Mouse (Mus musculus) spleen, adult 2 months (tissue): ENCODE results near the gene Gng2. TPM values are rescaled to one million over a fixed set of nuclear protein-coding genes. Genes with fewer than 3 reads are reported as not detected.

ENCODE experiments used
- DNase-seq, 2 experiments: peaks; one replicate each; pipeline versions ENCODE4 v3.0.0 to v3.0.0-alpha.2; 2012 to 2021; ENCODE audit warnings: low spot score in 2 of 2, low read depth in 1 of 2
- H3K27ac ChIP-seq: fragments of 200-500 bp; 2 replicates; pipeline ENCODE4 v1.5.1; 2012; ENCODE audit warnings: low read length, inconsistent platforms; ENCODE audit not compliant: insufficient read depth
- H3K27me3 ChIP-seq: fragments of 200-500 bp; 2 replicates; pipeline ENCODE4 v1.6.1; 2012; ENCODE audit warnings: mild to moderate bottlenecking, moderate library complexity, low read length, inconsistent platforms; ENCODE audit not compliant: control insufficient read depth, insufficient read depth
- H3K36me3 ChIP-seq: fragments of 200-500 bp; 2 replicates; pipeline ENCODE4 v1.6.1; 2012; ENCODE audit warnings: mild to moderate bottlenecking, low read length, inconsistent platforms; ENCODE audit not compliant: control insufficient read depth, insufficient read depth
- H3K4me1 ChIP-seq: fragments of 200-500 bp; 2 replicates; pipeline ENCODE4 v1.6.1; 2011; ENCODE audit warnings: inconsistent platforms; ENCODE audit not compliant: control insufficient read depth, insufficient read depth, insufficient read length
- H3K4me3 ChIP-seq: fragments of 200-500 bp; 2 replicates; pipeline ENCODE4 v1.5.1; 2011; ENCODE audit warnings: mild to moderate bottlenecking, inconsistent platforms; ENCODE audit not compliant: insufficient read depth, insufficient read length; ENCODE audit errors: extremely low read depth
- CTCF ChIP-seq: fragments of 200-500 bp; IDR thresholded peaks from 2 replicates; pipeline ENCODE4 v1.5.1; 2011; ENCODE audit warnings: mild to moderate bottlenecking, inconsistent platforms; ENCODE audit not compliant: insufficient read depth, insufficient read length, insufficient replicate concordance; ENCODE audit errors: extremely low read depth
- POLR2A ChIP-seq: fragments of 200-500 bp; IDR thresholded peaks from 2 replicates; pipeline ENCODE4 v1.6.1; 2011; ENCODE audit warnings: low read depth, low read length, inconsistent platforms
- WGBS: fragments of 180-500 bp; shearing (Covaris S2); methylation state at CpG from one replicate; pipeline ENCODE4 v1.1.7; 2018; 5-methylcytosine and 5-hydroxymethylcytosine counted together
- polyA plus RNA-seq: library from polyadenylated mRNA; depleted of rRNA; stranded (reverse); fragments of >200 nt; gene quantifications from 2 replicates; pipeline ENCODE4 v1.2.3, GENCODE M21; 2012

Gene Gng2
- polyA plus RNA-seq, 1 experiment, result 25.1 TPM

DNA sequence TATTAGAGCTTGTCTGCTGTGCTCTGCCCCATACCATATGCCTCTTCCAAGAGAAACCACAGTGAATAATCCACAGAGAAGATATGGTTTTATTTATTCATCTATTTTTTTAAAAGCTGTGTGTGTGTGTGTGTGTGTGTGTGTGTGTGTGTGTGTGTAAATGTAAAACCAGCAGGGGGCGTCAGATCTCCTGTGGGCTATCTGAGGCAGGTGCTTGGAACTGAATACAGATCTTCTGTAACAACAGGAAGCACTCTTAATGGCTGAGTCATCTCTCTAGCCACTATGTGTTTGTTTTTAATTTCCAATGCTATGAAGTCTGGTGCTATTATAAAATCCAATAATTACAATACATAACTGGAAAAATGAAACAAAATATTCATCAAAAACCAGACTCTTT lies 37.4 kb downstream of the Gng2 start:
- Histone ChIP-seq H3K4me1 (no peaks in the 10 kb centered on the region), H3K27ac (no peak overlapping the region), H3K36me3 (no peaks in the 10 kb centered on the region; the same call in 1 of the 2 replicates), H3K4me3 (no peak overlapping the region), H3K27me3 (no peaks in the 10 kb centered on the region)
- WGBS, result 82% methylated on average over 1 of the region's 1 CpGs
- no peak for DNase-seq
- TF ChIP-seq POLR2A (no peak), CTCF (no peak)

DNA sequence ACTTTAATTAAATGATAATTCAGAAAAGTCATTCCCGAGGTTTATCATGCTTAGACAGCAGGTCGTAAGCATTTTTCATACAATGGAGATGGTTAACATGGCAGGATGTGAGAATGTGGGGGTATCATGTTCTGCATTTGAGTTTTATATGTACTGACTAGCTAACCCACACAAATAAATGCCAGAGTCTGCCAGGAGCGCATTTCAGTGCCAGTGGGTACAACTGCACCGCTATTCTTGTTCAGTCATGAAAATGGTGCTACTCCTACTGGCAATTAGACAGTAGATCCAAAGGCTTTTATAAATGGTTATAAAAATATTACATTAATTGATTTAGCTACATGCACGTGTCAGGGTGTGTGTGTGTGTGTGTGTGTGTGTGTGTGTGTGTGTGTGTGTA lies 38.9 kb downstream of the Gng2 start:
- Histone ChIP-seq H3K4me1 (no peaks in the 10 kb centered on the region), H3K36me3 (no peaks in the 10 kb centered on the region; the same call in 1 of the 2 replicates), H3K27me3 (no peaks in the 10 kb centered on the region), H3K4me3 (no peak overlapping the region), H3K27ac (no peak overlapping the region)
- DNase-seq, result no peak
- TF ChIP-seq POLR2A (no peak), CTCF (no peak)
- whole genome bisulfite sequencing, result 91% methylated on average over 5 of the region's 5 CpGs

DNA sequence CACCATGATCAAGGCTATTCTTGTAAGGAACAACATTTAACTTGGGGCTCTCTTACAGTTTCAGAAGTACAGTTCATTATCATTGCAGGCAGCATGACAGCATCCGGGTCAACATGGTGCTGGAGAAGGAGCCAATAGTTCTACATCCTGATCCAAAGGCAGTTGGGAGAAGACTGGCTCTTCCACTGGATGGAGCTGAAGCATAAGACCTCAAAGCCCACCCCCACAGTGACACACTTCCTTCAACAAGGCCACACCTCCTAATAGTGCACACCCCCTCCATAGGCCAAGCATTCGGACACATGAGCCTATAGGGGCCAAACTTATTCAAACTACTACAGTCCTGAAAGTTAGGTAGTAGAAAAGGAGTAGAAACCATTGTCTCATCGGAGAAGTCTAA lies 42.3 kb downstream of the Gng2 start:
- DNase-seq, result no peak
- H3K27ac ChIP-seq, result no peak overlapping the region
- no peaks in the 10 kb centered on the region for H3K4me1 ChIP-seq
- WGBS, result 88% methylated on average over 3 of the region's 3 CpGs
- H3K4me3 ChIP-seq, result no peak overlapping the region
- peaks cover 2% of the 10 kb centered on the region for H3K36me3 ChIP-seq
- TF ChIP-seq CTCF, result no peak
- no peak for TF ChIP-seq POLR2A
- no peaks in the 10 kb centered on the region for H3K27me3 ChIP-seq

DNA sequence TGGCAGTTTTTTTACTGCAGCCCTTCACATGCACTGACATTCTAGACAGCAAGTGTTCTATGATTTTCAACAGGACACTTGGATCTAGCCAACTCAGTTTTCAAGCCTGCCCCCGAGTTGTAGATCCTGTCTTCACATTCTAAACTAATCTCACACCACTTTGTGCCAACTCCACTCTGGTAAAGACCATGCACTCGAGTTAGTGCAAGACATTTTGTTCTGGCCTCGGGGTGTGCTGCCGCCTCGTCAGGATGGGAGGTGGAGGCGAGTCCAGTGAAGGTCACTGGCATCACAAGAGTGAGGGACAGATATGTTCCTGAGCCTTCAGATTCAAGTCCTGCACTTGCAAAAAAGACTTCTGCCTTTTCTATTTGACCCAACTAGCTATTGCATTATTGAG lies 44.1 kb downstream of the Gng2 start:
- TF ChIP-seq CTCF (no peak), POLR2A (no peak)
- Histone ChIP-seq H3K27ac (no peak overlapping the region), H3K27me3 (no peaks in the 10 kb centered on the region), H3K4me1 (no peaks in the 10 kb centered on the region), H3K36me3 (peaks cover 3% of the 10 kb centered on the region), H3K4me3 (no peak overlapping the region)
- DNase-seq, result no peak
- WGBS, result 92% methylated on average over 6 of the region's 6 CpGs

DNA sequence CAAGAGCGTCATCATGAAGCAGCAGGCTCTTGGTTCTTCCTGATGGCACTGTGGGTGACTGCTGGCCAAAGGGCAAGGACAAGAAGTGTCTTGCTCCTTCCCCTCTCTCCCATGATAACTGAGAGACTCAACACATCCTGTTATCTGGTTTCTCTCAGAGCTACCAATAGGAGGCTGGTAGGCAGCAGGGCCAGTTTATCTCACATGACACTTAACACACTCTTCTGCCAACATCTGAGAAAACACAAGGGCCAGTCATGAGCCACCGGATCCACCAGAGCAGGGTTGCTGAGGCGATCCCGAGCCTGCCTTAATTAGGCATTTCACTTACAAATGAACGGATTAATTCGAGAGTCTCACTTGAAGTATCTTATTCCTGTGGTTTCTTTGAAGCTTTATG lies 49.5 kb downstream of the Gng2 start:
- Histone ChIP-seq H3K27me3 (no peaks in the 10 kb centered on the region), H3K4me1 (no peaks in the 10 kb centered on the region), H3K4me3 (no peak overlapping the region), H3K36me3 (peaks cover 3% of the 10 kb centered on the region), H3K27ac (no peak overlapping the region)
- 73% methylated on average over 6 of the region's 6 CpGs for WGBS
- no peak for TF ChIP-seq CTCF
- no peak for TF ChIP-seq POLR2A
- DNase-seq, result no peak

DNA sequence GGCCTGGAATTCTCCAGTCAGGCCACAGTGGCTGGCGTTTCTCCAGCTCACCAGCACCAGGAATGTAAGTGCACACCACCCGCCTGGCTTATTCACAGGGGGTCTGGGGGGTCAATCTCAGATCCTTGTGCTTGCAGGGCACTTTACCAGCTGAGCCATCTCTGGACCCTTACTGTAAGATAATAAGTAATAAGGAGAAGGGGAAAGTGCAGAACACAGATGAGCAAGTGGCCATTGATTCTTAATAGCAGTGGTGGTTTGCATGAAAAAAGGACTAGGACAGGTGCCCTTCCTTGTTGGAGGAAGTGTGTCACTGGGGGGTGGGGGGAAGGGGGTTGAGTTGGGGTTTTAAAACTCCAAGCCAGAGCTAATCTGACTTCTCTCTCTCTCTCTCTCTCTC lies 50.3 kb downstream of the Gng2 start:
- 89% methylated on average over 2 of the region's 2 CpGs for WGBS
- no peak overlapping the region for H3K4me3 ChIP-seq
- H3K4me1 ChIP-seq, result no peaks in the 10 kb centered on the region
- no peak overlapping the region for H3K27ac ChIP-seq
- peaks cover 3% of the 10 kb centered on the region for H3K36me3 ChIP-seq
- DNase-seq, result no peak
- TF ChIP-seq POLR2A, result no peak
- no peaks in the 10 kb centered on the region for H3K27me3 ChIP-seq

DNA sequence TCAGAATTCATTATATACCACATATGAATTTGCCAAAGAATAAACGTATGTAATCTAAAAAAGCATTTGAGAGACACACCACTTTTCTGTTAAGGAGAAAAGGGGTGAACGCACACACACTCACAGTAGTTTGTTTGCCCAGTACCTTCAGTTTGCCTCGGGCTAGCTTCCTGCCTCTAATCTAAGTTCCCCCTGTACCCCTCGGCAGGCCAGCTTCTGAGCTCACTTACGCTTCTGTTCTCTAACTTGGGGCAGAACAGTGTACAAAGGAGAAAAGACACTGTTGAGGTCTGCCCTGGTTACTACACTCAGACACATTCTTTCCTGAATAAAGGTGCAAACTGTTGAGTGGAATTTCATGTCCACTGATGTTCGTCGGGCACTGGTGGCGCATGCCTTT lies 51.1 kb downstream of the Gng2 start:
- Histone ChIP-seq H3K4me3 (no peak overlapping the region), H3K4me1 (no peaks in the 10 kb centered on the region), H3K27me3 (no peaks in the 10 kb centered on the region), H3K36me3 (peaks cover 3% of the 10 kb centered on the region), H3K27ac (no peak overlapping the region)
- no peak for DNase-seq
- WGBS, result 73% methylated on average over 8 of the region's 8 CpGs
- TF ChIP-seq CTCF (no peak), POLR2A (no peak)

DNA sequence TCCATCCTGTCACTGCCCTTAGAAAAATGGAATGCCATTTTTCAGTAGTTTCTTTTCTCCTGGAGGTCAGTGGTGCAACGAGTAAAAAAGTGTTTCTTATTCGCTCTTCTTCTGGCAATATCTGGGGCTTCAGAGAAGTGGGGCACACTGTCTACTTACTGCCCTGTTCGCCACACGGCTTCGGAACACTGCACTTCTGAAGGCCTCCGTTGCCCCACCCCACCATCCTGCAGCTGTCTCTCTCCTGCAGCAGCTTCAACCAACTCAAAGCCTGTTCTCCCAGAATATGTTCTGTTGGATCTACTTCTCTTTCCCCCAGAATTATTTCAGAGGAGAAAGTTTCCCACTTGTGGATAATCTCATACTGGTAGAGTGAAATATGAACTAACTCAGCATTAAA lies 52.3 kb downstream of the Gng2 start:
- 87% methylated on average over 6 of the region's 6 CpGs for WGBS
- H3K4me3 ChIP-seq, result no peak overlapping the region
- TF ChIP-seq POLR2A (no peak), CTCF (no peak)
- no peaks in the 10 kb centered on the region for H3K27me3 ChIP-seq
- no peak for DNase-seq
- H3K36me3 ChIP-seq, result peaks cover 5% of the 10 kb centered on the region
- H3K27ac ChIP-seq, result no peak overlapping the region
- H3K4me1 ChIP-seq, result no peaks in the 10 kb centered on the region
